Mouse (Mus musculus): Measurements from ENCODE around the gene Msl1. TPM values are rescaled to one million over a fixed set of nuclear protein-coding genes. Genes with fewer than 3 reads are reported as not detected.

The Msl1 gene
- total and polyA plus RNA-seq, 3 experiments = 25.9 to 58.1 (median 27.3) TPM

DNA sequence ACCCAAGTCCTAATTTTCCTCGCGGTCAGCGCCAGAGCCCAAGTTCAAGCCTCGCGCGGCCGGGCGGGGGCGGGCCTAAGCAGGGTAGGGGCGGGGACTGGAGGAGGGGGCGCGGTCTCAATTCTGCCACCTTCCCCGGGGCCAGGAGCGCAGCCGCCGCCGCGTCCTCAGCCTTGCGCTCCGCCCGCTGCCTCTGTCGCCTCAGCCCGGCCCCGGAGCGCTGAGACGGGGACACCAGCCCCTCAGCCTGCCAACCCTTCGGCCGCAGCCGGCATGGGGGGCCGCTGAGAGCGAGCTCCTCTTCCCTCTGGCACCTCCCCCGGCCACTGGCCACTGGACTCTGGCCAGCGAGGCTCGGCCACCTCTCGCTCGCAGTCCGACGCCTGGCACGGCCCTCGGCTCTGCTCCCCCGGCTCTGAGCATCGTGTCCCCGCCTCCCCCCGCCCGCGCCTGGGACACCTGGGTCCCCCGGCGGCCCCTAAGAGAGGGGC is 41.4 kb downstream of the Msl1 start, which contains the start of gene Rapgefl1:
Gene Rapgefl1, plus strand, starts transcription at position 135 of the 491 bp plus-strand sequence.
- TF ChIP-seq KAT2A (IDR thresholded peaks at IDR 0.05; ENCODE audit: insufficient replicate concordance, low read length) (no peak), ZMIZ1 (IDR thresholded peaks at IDR 0.05; ENCODE audit: low read depth, low read length) (peak; percentile 41; the same call in 1 of the 2 replicates), MAFK (IDR thresholded peaks at IDR 0.05; ENCODE audit: insufficient replicate concordance, low read length) (no peak), CHD2 (IDR thresholded peaks at IDR 0.05; ENCODE audit: low read length) (peak; percentile 52; the same call in 1 of the 2 replicates), SMC3 (IDR thresholded peaks at IDR 0.05; ENCODE audit: low read depth, low read length) (no peak), POLR2A (IDR thresholded peaks at IDR 0.05; ENCODE audit: low read depth, low read length) (no peak), ZNF384 (IDR thresholded peaks at IDR 0.05; ENCODE audit: low read depth, low read length) (no peak), IRF4 (IDR thresholded peaks at IDR 0.05; ENCODE audit: low read depth, low read length) (no peak), RAD21 (IDR thresholded peaks at IDR 0.05; ENCODE audit: low read depth, low read length) (no peak), MYC (IDR thresholded peaks at IDR 0.05; ENCODE audit: low read depth, low read length) (no peak), MEF2A (IDR thresholded peaks at IDR 0.05; ENCODE audit: borderline replicate concordance, low read depth, low read length) (no peak), ELF1 (IDR thresholded peaks at IDR 0.05; ENCODE audit: low read depth, low read length) (0 out of 2 replicates have a peak, but pooled peaks have one; percentile 22), MXI1 (IDR thresholded peaks at IDR 0.05; ENCODE audit: low read depth, low read length) (peak; percentile 65; the same call in 1 of the 2 replicates), JUN (IDR thresholded peaks at IDR 0.05; ENCODE audit: insufficient read depth, low read depth, low read length) (no peak), TCF12 (IDR thresholded peaks at IDR 0.05; ENCODE audit: low read depth, low read length) (peak; percentile 48; the same call in 1 of the 2 replicates), MAZ (IDR thresholded peaks at IDR 0.05; ENCODE audit: low read depth, low read length) (no peak), E2F4 (IDR thresholded peaks at IDR 0.05; ENCODE audit: insufficient replicate concordance, low read depth, low read length) (no peak), ETS1 (conservative IDR thresholded peaks at IDR 0.05; ENCODE audit: low read depth, low read length) (no peak), JUND (conservative IDR thresholded peaks at IDR 0.05; ENCODE audit: low read depth, low read length) (no peak), GABPA (IDR thresholded peaks at IDR 0.05; ENCODE audit: insufficient replicate concordance, low read depth, low read length) (no peak), CHD1 (IDR thresholded peaks at IDR 0.05; ENCODE audit: low read depth, low read length) (no peak), POLR2AphosphoS2 (IDR thresholded peaks at IDR 0.05; ENCODE audit: low read depth, low read length) (no peak), TBP (conservative IDR thresholded peaks at IDR 0.05; ENCODE audit: low read depth, low read length) (no peak), RCOR1 (conservative IDR thresholded peaks at IDR 0.05; ENCODE audit: low read depth, low read length) (no peak), BHLHE40 (IDR thresholded peaks at IDR 0.05; ENCODE audit: low read depth, low read length) (no peak), NRF1 (IDR thresholded peaks at IDR 0.05; ENCODE audit: low read depth, low read length) (peak; percentile 76), ZKSCAN1 (IDR thresholded peaks at IDR 0.05; ENCODE audit: borderline replicate concordance, low read depth, low read length) (no peak), MAX (IDR thresholded peaks at IDR 0.05; ENCODE audit: low read length) (no peak), USF1 (IDR thresholded peaks at IDR 0.05; ENCODE audit: low read depth, low read length) (no peak), ZC3H11A (IDR thresholded peaks at IDR 0.05; ENCODE audit: low read depth, low read length) (no peak), NELFE (IDR thresholded peaks at IDR 0.05; ENCODE audit: low read depth, low read length) (0 out of 2 replicates have a peak, but pooled peaks have one; percentile 24), HCFC1 (IDR thresholded peaks at IDR 0.05; ENCODE audit: low read depth, low read length) (0 out of 2 replicates have a peak, but pooled peaks have one; percentile 12), USF2 (conservative IDR thresholded peaks at IDR 0.05; ENCODE audit: low read depth, low read length) (no peak), PAX5 (IDR thresholded peaks at IDR 0.05; ENCODE audit: low read length) (no peak), SIN3A (IDR thresholded peaks at IDR 0.05; ENCODE audit: low read length) (no peak; the same call in 1 of the 2 replicates), CTCF (conservative IDR thresholded peaks at IDR 0.05 in 1 of 2, IDR thresholded peaks at IDR 0.05 in 1 of 2; ENCODE audit: low read depth in 2 of 2, low read length in 2 of 2) (no peak), EP300 (IDR thresholded peaks at IDR 0.05; ENCODE audit: low read length) (no peak), UBTF (IDR thresholded peaks at IDR 0.05; ENCODE audit: low read depth, low read length) (no peak)
- dilution Hi-C loops (cut with MboI; ENCODE audit: extremely low pct_ligation_motif_present, extremely low pct_unique_long_range_greater_than_20kb, low sequenced_read_pairs) = no loop called here
- H3K9ac ChIP-seq (ENCODE audit: insufficient read depth, low read depth) = peak within 1 kb of the TSS; percentile 61
- peak within 1 kb of the TSS; percentile 81 for H3K4me2 ChIP-seq (ENCODE audit: insufficient read depth, low read depth, poor library complexity, severe bottlenecking)
- peak within 1 kb of the TSS; percentile 46 to 62 (median 46) for H3K4me3 ChIP-seq (replicated peaks in 1 of 3; ENCODE audit: low read depth in 2 of 3, low read length in 2 of 3, poor library complexity in 1 of 3)
- H3K4me1 ChIP-seq (ENCODE audit: control insufficient read depth in 1 of 2, insufficient read depth in 2 of 2) = peaks cover 5 to 30% of the 10 kb centered on the region in 2 experiments; a peak in 2 of 4 replicates
- H3K27ac ChIP-seq (ENCODE audit: insufficient read depth, low read depth) = no peak within 1 kb of the TSS
- H3K79me2 ChIP-seq (replicated peaks; ENCODE audit: control insufficient read depth, extremely low read depth, insufficient read depth, poor library complexity, severe bottlenecking) = no peaks in the 10 kb centered on the region
- no peaks in the 10 kb centered on the region for H3K9me3 ChIP-seq (replicated peaks; ENCODE audit: low read length)
- H3K27me3 ChIP-seq (replicated peaks) = peaks cover 20% of the 10 kb centered on the region
- in situ Hi-C loops (cut with MboI; ENCODE audit: low pct_ligation_motif_present, low pct_unique_long_range_greater_than_20kb, low sequenced_read_pairs) = no loop called here
- DNase-seq (ENCODE audit: extremely low read depth) = peak; percentile 74
- peaks cover 26 to 40% of the 10 kb centered on the region in 2 experiments for H3K36me3 ChIP-seq (replicated peaks in 1 of 2; ENCODE audit: control insufficient read depth in 1 of 2, insufficient read depth in 1 of 2, low read length in 1 of 2)

Measured in CH12.LX (cell line).